Mouse (Mus musculus): ENCODE data around the gene Fubp3. TPM values are rescaled to one million over a fixed set of nuclear protein-coding genes. Genes with fewer than 3 reads are reported as not detected.

Fubp3 gene
- polyA plus RNA-seq, 1 experiment from 2014 or later, result 59.6 TPM

DNA sequence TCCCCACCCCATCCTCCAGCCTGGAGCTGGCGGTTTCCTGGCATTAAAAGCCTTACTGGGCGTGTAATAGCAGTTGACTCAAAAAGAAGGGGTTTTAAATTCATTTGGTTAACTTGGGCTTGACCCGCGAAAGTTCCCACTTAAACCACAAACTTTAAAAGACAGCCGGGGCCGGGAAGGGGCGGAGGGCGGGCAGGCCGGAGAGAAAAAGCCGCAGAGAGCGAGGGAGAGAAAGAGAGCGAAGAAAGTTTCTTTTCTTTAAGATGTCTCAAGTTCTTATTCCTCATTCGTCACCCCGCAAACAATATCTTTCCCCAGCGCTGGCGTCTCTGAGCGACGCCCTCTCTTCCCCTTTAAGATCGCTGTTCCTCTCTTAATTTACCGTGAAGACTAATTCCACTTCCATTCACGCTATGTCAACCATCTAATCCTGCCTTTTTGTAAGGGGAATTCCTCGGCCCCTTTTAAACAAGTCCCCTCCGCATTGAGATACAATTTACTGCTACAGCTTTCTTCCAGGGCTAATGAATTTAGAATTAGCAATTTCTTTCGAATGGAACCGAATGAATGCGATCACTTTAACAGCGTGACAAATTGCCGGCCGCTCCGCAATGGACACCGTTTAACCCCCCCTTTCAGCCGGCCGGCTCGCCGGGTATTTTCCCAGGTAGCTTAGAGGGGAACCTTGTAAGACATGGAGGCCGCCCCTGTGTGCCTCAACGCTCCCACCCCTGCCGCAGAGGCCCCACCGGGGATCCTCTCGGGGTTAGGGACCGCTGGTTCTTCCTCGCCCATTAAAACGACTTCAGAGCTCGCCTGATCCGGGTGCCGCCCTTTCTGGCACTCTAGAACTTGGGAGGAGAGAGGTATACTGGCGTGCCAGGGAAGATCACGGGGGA lies 68.4 kb downstream of the Fubp3 start:
- no peak overlapping the region for H3K9ac ChIP-seq
- peaks cover 27% of the 10 kb centered on the region for H3K4me1 ChIP-seq (replicated peaks)
- H3K4me2 ChIP-seq, result peak overlapping the region; percentile 31
- peaks cover 98% of the 10 kb centered on the region for H3K27me3 ChIP-seq (replicated peaks)
- ATAC-seq (ENCODE audit: insufficient number of reproducible peaks, low FRiP score), result no peak
- no peaks in the 10 kb centered on the region for H3K9me3 ChIP-seq (replicated peaks)
- under 1% methylated on average over 48 of the region's 48 CpGs for WGBS
- no peak overlapping the region for H3K27ac ChIP-seq (ENCODE audit: poor library complexity, severe bottlenecking)
- H3K4me3 ChIP-seq, result 0 out of 2 replicates have a peak overlapping the region, but pooled peaks have one; percentile 10
- H3K36me3 ChIP-seq, result no peaks in the 10 kb centered on the region

DNA sequence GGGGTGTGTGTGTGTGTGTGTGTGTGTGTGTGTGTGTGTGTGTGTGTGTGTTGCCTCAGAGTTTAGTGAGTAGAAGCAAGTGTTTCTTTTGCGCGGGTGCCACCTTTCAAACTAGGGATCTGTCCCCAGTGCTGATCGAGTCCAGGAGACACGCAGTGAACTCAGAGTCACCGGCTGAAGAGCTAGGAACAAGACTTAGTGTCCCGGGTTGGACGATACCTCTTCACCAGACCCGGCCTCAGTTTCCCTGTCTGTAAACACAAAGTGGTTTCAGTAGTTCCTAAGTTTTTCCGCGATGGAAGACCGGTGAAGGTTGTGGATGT lies 69.0 kb downstream of the Fubp3 start:
- H3K9me3 ChIP-seq (replicated peaks), result no peaks in the 10 kb centered on the region
- H3K4me2 ChIP-seq, result peak overlapping the region; percentile 31
- peaks cover 98% of the 10 kb centered on the region for H3K27me3 ChIP-seq (replicated peaks)
- H3K27ac ChIP-seq (ENCODE audit: poor library complexity, severe bottlenecking), result no peak overlapping the region
- WGBS, result 2% methylated on average over 11 of the region's 11 CpGs
- H3K4me1 ChIP-seq (replicated peaks), result peaks cover 21% of the 10 kb centered on the region
- H3K9ac ChIP-seq, result no peak overlapping the region
- H3K36me3 ChIP-seq, result no peaks in the 10 kb centered on the region
- 0 out of 2 replicates have a peak overlapping the region, but pooled peaks have one; percentile 10 for H3K4me3 ChIP-seq
- no peak for ATAC-seq (ENCODE audit: insufficient number of reproducible peaks, low FRiP score)

DNA sequence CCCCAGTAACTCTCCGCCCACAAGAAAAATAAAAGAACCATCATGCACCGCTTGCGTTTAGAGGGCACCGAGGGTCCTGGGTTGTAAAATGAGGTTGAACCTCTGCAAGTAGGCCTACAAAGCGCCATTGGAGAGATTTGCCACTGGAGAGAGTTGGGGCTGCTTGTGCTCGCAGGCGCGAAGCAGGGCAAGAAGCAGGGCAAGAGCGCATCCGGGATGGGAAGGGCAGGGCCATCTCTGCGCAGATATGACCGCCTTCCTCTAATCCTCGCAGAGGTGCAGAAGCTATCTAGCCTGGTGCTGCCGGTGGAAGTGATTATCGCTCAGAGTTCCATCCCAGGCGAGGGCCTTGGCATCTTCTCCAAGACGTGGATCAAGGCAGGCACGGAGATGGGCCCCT lies 69.5 kb downstream of the Fubp3 start:
- 3% methylated on average over 18 of the region's 18 CpGs for WGBS
- Histone ChIP-seq H3K27ac (ENCODE audit: poor library complexity, severe bottlenecking) (no peak overlapping the region), H3K27me3 (replicated peaks) (peaks cover 98% of the 10 kb centered on the region), H3K9ac (no peak overlapping the region), H3K9me3 (replicated peaks) (no peaks in the 10 kb centered on the region), H3K4me1 (replicated peaks) (peaks cover 17% of the 10 kb centered on the region), H3K4me3 (no peak overlapping the region), H3K36me3 (no peaks in the 10 kb centered on the region), H3K4me2 (no peak overlapping the region)
- no peak for ATAC-seq (ENCODE audit: insufficient number of reproducible peaks, low FRiP score)

GRCm38 (mm10) chr2:31653971-31654853 lies 81.8 kb downstream of the Fubp3 start:
- Histone ChIP-seq H3K9ac (peak overlapping the region; percentile 56), H3K27ac (ENCODE audit: poor library complexity, severe bottlenecking) (no peak overlapping the region), H3K4me1 (replicated peaks) (peaks cover 15% of the 10 kb centered on the region), H3K4me3 (peak overlapping the region; percentile 63), H3K4me2 (peak overlapping the region; percentile 94), H3K27me3 (replicated peaks) (peaks cover 94% of the 10 kb centered on the region), H3K36me3 (no peaks in the 10 kb centered on the region), H3K9me3 (replicated peaks) (peaks cover 4% of the 10 kb centered on the region; the same call in 1 of the 2 replicates)
- ATAC-seq (ENCODE audit: insufficient number of reproducible peaks, low FRiP score), result 0 out of 2 replicates have a peak, but pooled peaks have one; percentile 30
- WGBS, result 2% methylated on average over 109 of the region's 109 CpGs

GRCm38 (mm10) chr2:31654854-31655559 lies 82.6 kb downstream of the Fubp3 start:
- Histone ChIP-seq H3K36me3 (no peaks in the 10 kb centered on the region), H3K9ac (peak overlapping the region; percentile 56; the same call in 1 of the 2 replicates), H3K4me3 (peak overlapping the region; percentile 63), H3K4me1 (replicated peaks) (peaks cover 15% of the 10 kb centered on the region), H3K27me3 (replicated peaks) (peaks cover 91% of the 10 kb centered on the region), H3K27ac (ENCODE audit: poor library complexity, severe bottlenecking) (no peak overlapping the region), H3K4me2 (peak overlapping the region; percentile 94), H3K9me3 (replicated peaks) (peaks cover 5% of the 10 kb centered on the region; the same call in 1 of the 2 replicates)
- no peak for ATAC-seq (ENCODE audit: insufficient number of reproducible peaks, low FRiP score)
- 6% methylated on average over 22 of the region's 22 CpGs for WGBS

DNA sequence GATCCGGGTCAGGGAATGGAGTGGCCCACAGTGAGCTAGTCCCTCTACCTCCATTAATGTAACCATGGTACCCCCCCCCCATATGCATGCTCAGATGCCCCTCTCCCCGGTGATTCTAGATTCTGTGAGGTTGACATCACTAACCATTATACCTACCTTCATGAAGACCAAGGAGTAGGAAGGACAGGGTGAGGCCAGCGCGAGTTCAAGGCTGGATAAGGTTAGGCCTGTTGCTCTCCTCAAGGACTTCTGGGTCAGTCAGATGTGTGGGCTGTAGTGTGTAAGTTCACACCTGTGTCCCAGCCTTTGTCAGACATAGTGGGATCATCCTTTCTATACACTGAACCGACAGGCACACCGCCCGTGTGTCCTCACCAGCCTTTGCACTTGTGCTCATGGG lies 83.9 kb downstream of the Fubp3 start:
- H3K9me3 ChIP-seq (replicated peaks), result peaks cover 5% of the 10 kb centered on the region; the same call in 1 of the 2 replicates
- WGBS, result 73% methylated on average over 7 of the region's 7 CpGs

GRCm38 (mm10) chr2:31662939-31663803 lies 90.7 kb downstream of the Fubp3 start:
- no peak overlapping the region for H3K4me2 ChIP-seq
- WGBS, result 58% methylated on average over 8 of the region's 8 CpGs
- H3K9ac ChIP-seq, result no peak overlapping the region
- no peaks in the 10 kb centered on the region for H3K36me3 ChIP-seq
- H3K9me3 ChIP-seq (replicated peaks), result peaks cover 5% of the 10 kb centered on the region; the same call in 1 of the 2 replicates
- peaks cover 59% of the 10 kb centered on the region for H3K27me3 ChIP-seq (replicated peaks)
- no peak overlapping the region for H3K4me3 ChIP-seq
- H3K27ac ChIP-seq (ENCODE audit: poor library complexity, severe bottlenecking), result no peak overlapping the region
- no peaks in the 10 kb centered on the region for H3K4me1 ChIP-seq (replicated peaks)
- ATAC-seq (ENCODE audit: insufficient number of reproducible peaks, low FRiP score), result no peak

More for the DNA sequence above, 83.9 kb downstream of the Fubp3 start:
- peaks cover 84% of the 10 kb centered on the region for H3K27me3 ChIP-seq (replicated peaks)
- H3K36me3 ChIP-seq, result no peaks in the 10 kb centered on the region
- H3K4me2 ChIP-seq, result no peak overlapping the region
- H3K4me3 ChIP-seq, result no peak overlapping the region
- no peak for ATAC-seq (ENCODE audit: insufficient number of reproducible peaks, low FRiP score)
- no peak overlapping the region for H3K9ac ChIP-seq
- no peak overlapping the region for H3K27ac ChIP-seq (ENCODE audit: poor library complexity, severe bottlenecking)
- peaks cover 15% of the 10 kb centered on the region for H3K4me1 ChIP-seq (replicated peaks)

- no peak overlapping the region for H3K4me3 ChIP-seq
- WGBS, result 84% methylated on average over 1 of the region's 1 CpGs
- peaks cover 5% of the 10 kb centered on the region; the same call in 1 of the 2 replicates for H3K9me3 ChIP-seq (replicated peaks)
- no peak overlapping the region for H3K9ac ChIP-seq
- no peak overlapping the region for H3K27ac ChIP-seq (ENCODE audit: poor library complexity, severe bottlenecking)
- H3K27me3 ChIP-seq (replicated peaks), result peaks cover 53% of the 10 kb centered on the region
- no peak overlapping the region for H3K4me2 ChIP-seq
- H3K36me3 ChIP-seq, result no peaks in the 10 kb centered on the region
- no peaks in the 10 kb centered on the region for H3K4me1 ChIP-seq (replicated peaks)
- no peak for ATAC-seq (ENCODE audit: insufficient number of reproducible peaks, low FRiP score)
Observed at GRCm38 (mm10) chr2:31663804-31664180, 91.3 kb downstream of the Fubp3 start.
